Mouse (Mus musculus) left cerebral cortex, postnatal 25 days (tissue): ENCODE measurements at regions not wholly inside any gene's neighbourhood (a gene's known extent, or its start where the extent isn't known, plus 50 kb on each side); places are given as distances from the start of the nearest gene placed in this dataset.
A peak's percentile ranks its signal among the peaks of the same experiment; 100 is the strongest.

ENCODE experiments used
- DNase-seq, 2 experiments: peaks; one replicate each; pipeline ENCODE4 v3.0.0; 2022; ENCODE audit warnings: low spot score in 2 of 2, mixed read lengths in 1 of 2
- intact Hi-C: fragments of 180-260 bp; cut with DNase I; formaldehyde crosslinking; loops from one replicate; pipeline ENCODE4 v1.15.1; 2025

- peak; percentile 36 to 55 for DNase-seq
- intact Hi-C loops = loop anchor here (2.0 to 10.0 kb wide), 2 partner anchors 266 to 2000 kb away; no protein-coding TSS in a partner anchor
Observed at GRCm38 (mm10) chr3:73134316-73134715, 76.7 kb upstream of the Slitrk3 start.

- intact Hi-C loops = no loop called here
- DNase-seq = no peak
Observed at GRCm38 (mm10) chr3:73125143-73125542, 67.5 kb upstream of the Slitrk3 start.

- intact Hi-C loops = no loop called here
Observed at GRCm38 (mm10) chr3:73109102-73109501, 51.5 kb upstream of the Slitrk3 start.

More at GRCm38 (mm10) chr3:73109102-73109501, 51.5 kb upstream of the Slitrk3 start:
- DNase-seq = peak in 1 of 2 experiments; percentile 23
